Mouse (Mus musculus): Measurements from ENCODE around the gene Anapc10. TPM values are rescaled to one million over a fixed set of nuclear protein-coding genes. Genes with fewer than 3 reads are reported as not detected.
"Not testable (repeated sequence)": the region's sequence is repeated elsewhere in the genome, so short reads cannot be mapped to it uniquely, and the experiment has no call there.

Gene Anapc10
- polyA plus RNA-seq, 1 experiment from 2014 or later: 26.0 TPM

GRCm38 (mm10) chr8:79723308-79723707, 11.7 kb downstream of the Anapc10 start:
- no peak for ATAC-seq (ENCODE audit: insufficient number of reproducible peaks, low FRiP score)
- Histone ChIP-seq H3K4me2 (no peak overlapping the region), H3K9ac (no peak overlapping the region), H3K9me3 (replicated peaks) (no peaks in the 10 kb centered on the region), H3K4me3 (no peak overlapping the region), H3K36me3 (peaks cover 29% of the 10 kb centered on the region), H3K4me1 (replicated peaks) (no peaks in the 10 kb centered on the region), H3K27ac (ENCODE audit: poor library complexity, severe bottlenecking) (no peak overlapping the region), H3K27me3 (replicated peaks) (no peaks in the 10 kb centered on the region)

GRCm38 (mm10) chr8:79724589-79724988, 13.0 kb downstream of the Anapc10 start:
- Histone ChIP-seq H3K4me2 (no peak overlapping the region), H3K9me3 (replicated peaks) (no peaks in the 10 kb centered on the region), H3K27me3 (replicated peaks) (no peaks in the 10 kb centered on the region), H3K27ac (ENCODE audit: poor library complexity, severe bottlenecking) (no peak overlapping the region), H3K4me1 (replicated peaks) (0 out of 2 replicates have a peak, but pooled peaks cover under 1% of the 10 kb centered on the region), H3K9ac (no peak overlapping the region), H3K36me3 (peaks cover 29% of the 10 kb centered on the region), H3K4me3 (no peak overlapping the region)
- no peak for ATAC-seq (ENCODE audit: insufficient number of reproducible peaks, low FRiP score)
- WGBS: 65% methylated on average over 3 of the region's 3 CpGs

GRCm38 (mm10) chr8:79727900-79728299, 16.3 kb downstream of the Anapc10 start:
- H3K9me3 ChIP-seq (replicated peaks): no peaks in the 10 kb centered on the region
- no peak overlapping the region for H3K4me2 ChIP-seq
- 100% methylated on average over 1 of the region's 1 CpGs for WGBS
- H3K36me3 ChIP-seq: peaks cover 13% of the 10 kb centered on the region
- no peak overlapping the region for H3K4me3 ChIP-seq
- H3K9ac ChIP-seq: no peak overlapping the region
- H3K4me1 ChIP-seq (replicated peaks): 0 out of 2 replicates have a peak, but pooled peaks cover 3% of the 10 kb centered on the region
- H3K27me3 ChIP-seq (replicated peaks): no peaks in the 10 kb centered on the region
- no peak for ATAC-seq (ENCODE audit: insufficient number of reproducible peaks, low FRiP score)
- H3K27ac ChIP-seq (ENCODE audit: poor library complexity, severe bottlenecking): no peak overlapping the region

- WGBS: 19% methylated on average over 2 of the region's 2 CpGs
- Histone ChIP-seq H3K27me3 (replicated peaks) (no peaks in the 10 kb centered on the region), H3K9me3 (replicated peaks) (no peaks in the 10 kb centered on the region), H3K4me1 (replicated peaks) (0 out of 2 replicates have a peak, but pooled peaks cover 3% of the 10 kb centered on the region), H3K9ac (no peak overlapping the region), H3K4me2 (no peak overlapping the region), H3K36me3 (peaks cover 9% of the 10 kb centered on the region), H3K27ac (ENCODE audit: poor library complexity, severe bottlenecking) (no peak overlapping the region), H3K4me3 (no peak overlapping the region)
- no peak for ATAC-seq (ENCODE audit: insufficient number of reproducible peaks, low FRiP score)
Measured at GRCm38 (mm10) chr8:79734304-79734703, 22.7 kb downstream of the Anapc10 start.

GRCm38 (mm10) chr8:79748171-79748570, 36.6 kb downstream of the Anapc10 start:
- no peak overlapping the region for H3K9ac ChIP-seq
- no peak overlapping the region for H3K27ac ChIP-seq (ENCODE audit: poor library complexity, severe bottlenecking)
- no peak overlapping the region for H3K4me3 ChIP-seq
- 80% methylated on average over 2 of the region's 2 CpGs for WGBS
- H3K27me3 ChIP-seq (replicated peaks): no peaks in the 10 kb centered on the region
- peaks cover 20% of the 10 kb centered on the region for H3K36me3 ChIP-seq
- H3K4me2 ChIP-seq: no peak overlapping the region
- ATAC-seq (ENCODE audit: insufficient number of reproducible peaks, low FRiP score): no peak
- no peaks in the 10 kb centered on the region for H3K4me1 ChIP-seq (replicated peaks)
- H3K9me3 ChIP-seq (replicated peaks): no peaks in the 10 kb centered on the region

GRCm38 (mm10) chr8:79748591-79748990, 37.0 kb downstream of the Anapc10 start:
- no peak overlapping the region for H3K4me2 ChIP-seq
- no peaks in the 10 kb centered on the region for H3K27me3 ChIP-seq (replicated peaks)
- no peaks in the 10 kb centered on the region for H3K9me3 ChIP-seq (replicated peaks)
- ATAC-seq (ENCODE audit: insufficient number of reproducible peaks, low FRiP score): no peak
- no peak overlapping the region for H3K27ac ChIP-seq (ENCODE audit: poor library complexity, severe bottlenecking)
- no peak overlapping the region for H3K4me3 ChIP-seq
- H3K36me3 ChIP-seq: peaks cover 20% of the 10 kb centered on the region
- 80% methylated on average over 4 of the region's 4 CpGs for WGBS
- no peak overlapping the region for H3K9ac ChIP-seq
- H3K4me1 ChIP-seq (replicated peaks): no peaks in the 10 kb centered on the region

GRCm38 (mm10) chr8:79750305-79750704, 38.7 kb downstream of the Anapc10 start:
- no peak for ATAC-seq (ENCODE audit: insufficient number of reproducible peaks, low FRiP score)
- WGBS: 66% methylated on average over 2 of the region's 2 CpGs
- no peak overlapping the region for H3K27ac ChIP-seq (ENCODE audit: poor library complexity, severe bottlenecking)
- H3K27me3 ChIP-seq (replicated peaks): no peaks in the 10 kb centered on the region
- H3K36me3 ChIP-seq: peaks cover 17% of the 10 kb centered on the region
- H3K4me2 ChIP-seq: no peak overlapping the region
- no peak overlapping the region for H3K9ac ChIP-seq
- no peaks in the 10 kb centered on the region for H3K4me1 ChIP-seq (replicated peaks)
- H3K4me3 ChIP-seq: no peak overlapping the region
- H3K9me3 ChIP-seq (replicated peaks): no peaks in the 10 kb centered on the region

- not testable (repeated sequence) for H3K4me3 ChIP-seq; ATAC-seq (ENCODE audit: insufficient number of reproducible peaks, low FRiP score); H3K9me3 ChIP-seq (replicated peaks); H3K27me3 ChIP-seq (replicated peaks); H3K9ac ChIP-seq; H3K4me1 ChIP-seq (replicated peaks); H3K4me2 ChIP-seq; H3K36me3 ChIP-seq; H3K27ac ChIP-seq (ENCODE audit: poor library complexity, severe bottlenecking)
- 67% methylated on average over 2 of the region's 2 CpGs for WGBS
Measured at GRCm38 (mm10) chr8:79794873-79795272, 83.3 kb downstream of the Anapc10 start.

- Histone ChIP-seq H3K4me2 (no peak overlapping the region), H3K4me3 (no peak overlapping the region), H3K27ac (ENCODE audit: poor library complexity, severe bottlenecking) (no peak overlapping the region), H3K4me1 (replicated peaks) (no peaks in the 10 kb centered on the region), H3K9me3 (replicated peaks) (no peaks in the 10 kb centered on the region), H3K27me3 (replicated peaks) (no peaks in the 10 kb centered on the region), H3K36me3 (no peaks in the 10 kb centered on the region), H3K9ac (no peak overlapping the region)
- 85% methylated on average over 7 of the region's 7 CpGs for WGBS
- ATAC-seq (ENCODE audit: insufficient number of reproducible peaks, low FRiP score): no peak
Measured at GRCm38 (mm10) chr8:79796690-79797089, 85.1 kb downstream of the Anapc10 start.

- 76% methylated on average over 6 of the region's 6 CpGs for WGBS
- ATAC-seq (ENCODE audit: insufficient number of reproducible peaks, low FRiP score): no peak
- H3K9me3 ChIP-seq (replicated peaks): no peaks in the 10 kb centered on the region
Measured at GRCm38 (mm10) chr8:79804499-79804898, 92.9 kb downstream of the Anapc10 start.

GRCm38 (mm10) chr8:79806971-79807370, 95.4 kb downstream of the Anapc10 start:
- Histone ChIP-seq H3K27ac (ENCODE audit: poor library complexity, severe bottlenecking) (no peak overlapping the region), H3K4me2 (no peak overlapping the region), H3K9ac (no peak overlapping the region), H3K36me3 (no peaks in the 10 kb centered on the region), H3K27me3 (replicated peaks) (no peaks in the 10 kb centered on the region), H3K4me1 (replicated peaks) (no peaks in the 10 kb centered on the region), H3K9me3 (replicated peaks) (no peaks in the 10 kb centered on the region), H3K4me3 (no peak overlapping the region)
- WGBS: 69% methylated on average over 6 of the region's 6 CpGs
- ATAC-seq (ENCODE audit: insufficient number of reproducible peaks, low FRiP score): no peak

More at GRCm38 (mm10) chr8:79804499-79804898, 92.9 kb downstream of the Anapc10 start:
- Histone ChIP-seq H3K9ac (no peak overlapping the region), H3K4me1 (replicated peaks) (no peaks in the 10 kb centered on the region), H3K4me3 (no peak overlapping the region), H3K36me3 (no peaks in the 10 kb centered on the region), H3K4me2 (no peak overlapping the region), H3K27ac (ENCODE audit: poor library complexity, severe bottlenecking) (no peak overlapping the region), H3K27me3 (replicated peaks) (no peaks in the 10 kb centered on the region)

- no peaks in the 10 kb centered on the region for H3K27me3 ChIP-seq (replicated peaks)
- no peaks in the 10 kb centered on the region for H3K36me3 ChIP-seq
- 84% methylated on average over 5 of the region's 5 CpGs for WGBS
- no peak overlapping the region for H3K27ac ChIP-seq (ENCODE audit: poor library complexity, severe bottlenecking)
- no peak overlapping the region for H3K9ac ChIP-seq
- no peaks in the 10 kb centered on the region for H3K9me3 ChIP-seq (replicated peaks)
- H3K4me3 ChIP-seq: no peak overlapping the region
- H3K4me1 ChIP-seq (replicated peaks): no peaks in the 10 kb centered on the region
- H3K4me2 ChIP-seq: no peak overlapping the region
- no peak for ATAC-seq (ENCODE audit: insufficient number of reproducible peaks, low FRiP score)
Measured at GRCm38 (mm10) chr8:79826534-79826933, 114.9 kb downstream of the Anapc10 start.
